Mouse (Mus musculus) stomach, postnatal 0 days (tissue): ENCODE results near the gene Fuca1.
A peak's percentile ranks its signal among the peaks of the same experiment; 100 is the strongest.

ENCODE experiments used
- CTCF ChIP-seq: IDR thresholded peaks from 2 replicates; pipeline ENCODE4 v1.5.1; 2016; ENCODE audit warnings: antibody characterized with exemption, low read depth, mild to moderate bottlenecking, moderate library complexity
- EP300 ChIP-seq: optimal IDR thresholded peaks from 2 replicates; pipeline ENCODE3; 2016; ENCODE audit warnings: antibody characterized with exemption

DNA sequence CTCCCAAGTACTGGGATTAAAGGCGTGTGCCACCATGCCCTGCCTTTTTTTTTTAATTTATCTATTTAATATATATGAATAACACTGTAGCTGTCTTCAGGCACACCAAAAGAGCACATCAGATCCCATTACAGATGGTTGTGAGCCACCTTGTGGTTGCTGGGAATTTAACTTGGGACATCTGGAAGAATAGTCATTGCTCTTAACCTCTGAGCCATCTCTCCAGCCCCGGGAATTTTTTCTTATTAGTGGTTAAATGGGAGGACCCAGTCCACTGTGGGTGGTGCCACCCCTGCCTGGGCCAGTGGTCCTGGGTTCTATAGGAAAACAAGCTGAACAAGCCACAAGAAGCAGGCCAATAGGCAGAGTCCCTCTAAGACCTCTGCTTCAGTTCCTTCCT, 42.8 kb upstream of the Fuca1 start:
- peak; percentile 68 for TF ChIP-seq CTCF
- no peak for TF ChIP-seq EP300
